ENCODE assay signal across 31 mouse cellular contexts in genomic region chr17:12634814-12635213, GRCm38 (mm10). TPM values are rescaled to one million over a fixed set of nuclear protein-coding genes. Genes with fewer than 3 reads are reported as not detected.
"Had no signal": no experiment of that assay in that cellular context is flagged by ENCODE, and none has a peak within 500 bp of the region (broad histone marks: within the 10 kb centered on the region; RNA-seq: fewer than 3 reads in every experiment).

No protein-coding gene starts in this region.

- DNase-seq: gastrocnemius, adult 2 months; gastrocnemius, postnatal 10 days; gastrocnemius, postnatal 25 days; heart, postnatal 4 days; kidney, adult 18-20 months; kidney, adult 8-10 months; kidney, postnatal 10 days; kidney, postnatal 25 days; layer of hippocampus, postnatal 36 days; left cerebral cortex, postnatal 4 days had no signal

- ATAC-seq: hindbrain, embryonic 16.5 days; inflammation-experienced regulatory T-cells, adult 6 months; intestine, embryonic 15.5 days; intestine, postnatal 0 days had no signal

- H3K9ac ChIP-seq: heart, embryonic 12.5 days; hindbrain, embryonic 12.5 days; hindbrain, embryonic 14.5 days; intestine, embryonic 15.5 days; limb, embryonic 13.5 days; limb, embryonic 15.5 days had no signal

- H3K4me2 ChIP-seq: heart, embryonic 12.5 days; hindbrain, embryonic 12.5 days; hindbrain, embryonic 14.5 days; intestine, embryonic 15.5 days; limb, embryonic 13.5 days; limb, embryonic 15.5 days; liver, embryonic 11.5 days had no signal

- H3K4me3 ChIP-seq: gastrocnemius, adult 2 months; heart, embryonic 10.5 days; heart, embryonic 12.5 days; hindbrain, embryonic 10.5 days; hindbrain, embryonic 12.5 days; intestine, embryonic 15.5 days; layer of hippocampus, adult 2 months; limb, embryonic 13.5 days; limb, embryonic 15.5 days had no signal

- H3K36me3 ChIP-seq: heart, embryonic 10.5 days; heart, embryonic 12.5 days; hindbrain, embryonic 10.5 days; hindbrain, embryonic 12.5 days; intestine, embryonic 15.5 days; limb, embryonic 13.5 days; limb, embryonic 15.5 days had no signal

- H3K27me3 ChIP-seq: hindbrain, embryonic 12.5 days; intestine, embryonic 15.5 days; limb, embryonic 13.5 days; limb, embryonic 15.5 days had no signal

- H3K9me3 ChIP-seq: heart, embryonic 12.5 days; hindbrain, embryonic 10.5 days; hindbrain, embryonic 12.5 days; intestine, embryonic 15.5 days; limb, embryonic 15.5 days had no signal

- H3K4me1 ChIP-seq: intestine, embryonic 15.5 days; limb, embryonic 15.5 days had no signal

- H3K27ac ChIP-seq: gastrocnemius, adult 2 months; heart, embryonic 10.5 days; hindbrain, embryonic 10.5 days; hindbrain, embryonic 12.5 days; hindbrain, embryonic 14.5 days; intestine, embryonic 15.5 days; layer of hippocampus, adult 2 months; limb, embryonic 13.5 days; limb, embryonic 15.5 days had no signal

RNA-seq across cellular contexts. Expression of gene Slc22a1, which starts 40.8 kb away (rescaled TPM):
- total RNA-seq: gastrocnemius, postnatal 10 days; gastrocnemius, postnatal 25 days; gastrocnemius, postnatal 4 days; granulocyte monocyte progenitor cell, adult 5-6 weeks; layer of hippocampus, adult 2 months; layer of hippocampus, postnatal 36 days had no signal
- polyA plus RNA-seq: hindbrain, embryonic 10.5 days; hindbrain, embryonic 12.5 days; hindbrain, embryonic 14.5 days; hindbrain, embryonic 16.5 days; limb, embryonic 11.5 days; limb, embryonic 15.5 days had no signal

RNA-seq across cellular contexts. Expression of gene Slc22a2, which starts 50.9 kb away (rescaled TPM):
- total RNA-seq: gastrocnemius, adult 2 months; gastrocnemius, postnatal 10 days; gastrocnemius, postnatal 25 days; granulocyte monocyte progenitor cell, adult 5-6 weeks; heart, adult 18-20 months; heart, adult 8-10 months; heart, postnatal 25 days; heart, postnatal 4 days had no signal
- polyA plus RNA-seq: heart, embryonic 10.5 days; heart, embryonic 12.5 days; heart, embryonic 14.5 days; heart, embryonic 16.5 days; hindbrain, embryonic 10.5 days; intestine, embryonic 15.5 days; intestine, postnatal 0 days; limb, embryonic 11.5 days; limb, embryonic 13.5 days; limb, embryonic 15.5 days; liver, embryonic 11.5 days had no signal
